Mouse (Mus musculus) thymus, postnatal 10 days (tissue): Measurements from ENCODE around the gene Ccdc97.
"Not testable (repeated sequence)": the region's sequence is repeated elsewhere in the genome, so short reads cannot be mapped to it uniquely, and the experiment has no call there.

Experiments
- DNase-seq, 2 experiments: peaks; one replicate each; pipeline ENCODE4 v3.0.0; 2021; ENCODE audit warnings: low spot score in 2 of 2

Ccdc97 gene

DNA sequence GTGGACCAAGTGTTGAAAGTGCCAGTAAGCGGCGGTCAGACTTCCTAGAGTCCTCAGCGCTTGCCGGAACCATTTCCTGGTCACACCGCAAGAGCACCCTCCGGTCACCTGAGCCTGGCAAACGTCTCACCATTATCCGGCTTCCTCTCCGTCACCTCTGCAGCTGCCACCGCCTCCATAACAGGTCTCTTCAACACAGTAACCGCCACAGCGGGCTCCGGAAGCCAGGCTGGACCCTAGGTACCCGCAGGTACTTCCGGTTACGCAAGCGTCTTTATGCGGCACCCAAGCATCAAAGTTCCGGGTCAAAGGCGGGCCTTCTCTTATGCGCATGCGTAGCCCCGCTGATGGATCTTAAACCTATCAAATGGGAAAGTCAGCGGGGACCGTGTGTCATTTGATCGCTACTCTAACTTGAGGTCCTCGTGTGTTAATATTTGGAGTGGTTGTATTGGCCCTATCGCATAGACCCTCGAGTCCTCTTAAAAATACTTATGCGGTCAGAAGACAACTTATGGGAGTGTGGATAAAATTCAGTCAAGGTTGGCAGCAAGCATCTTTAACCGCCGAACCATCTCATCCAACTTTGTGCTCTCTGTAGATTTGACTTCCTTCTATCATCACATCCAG lies at the start of gene Ccdc97:
Gene Ccdc97, minus strand, starts transcription at position 301 of the 630 bp plus-strand sequence.
- DNase-seq: peak; percentile 86 to 88

GRCm38 (mm10) chr7:25768229-25768628 lies 49.3 kb upstream of the Ccdc97 start:
- DNase-seq: no peak

DNA sequence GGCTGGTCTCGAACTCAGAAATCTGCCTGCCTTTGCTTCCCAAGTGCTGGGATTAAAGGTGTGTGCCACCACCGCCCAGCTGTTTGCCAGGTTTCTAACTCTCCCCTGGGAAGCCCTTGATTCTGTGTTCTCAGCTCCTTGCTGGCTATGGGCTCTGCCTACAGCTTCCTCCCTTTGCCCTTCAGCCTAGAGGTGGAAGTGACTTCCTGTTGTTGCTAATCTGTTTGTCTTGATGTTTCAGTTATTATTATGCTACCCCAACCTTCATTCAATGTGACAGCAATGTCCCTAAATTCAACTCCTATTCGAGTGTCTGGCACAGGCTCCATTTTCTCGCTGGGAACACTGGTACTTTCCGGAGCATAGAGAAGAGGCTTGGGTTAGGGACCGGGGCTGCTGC lies 47.2 kb upstream of the Ccdc97 start:
- no peak for DNase-seq

- no peak for DNase-seq
Measured at GRCm38 (mm10) chr7:25764221-25764620, 45.3 kb upstream of the Ccdc97 start.

DNA sequence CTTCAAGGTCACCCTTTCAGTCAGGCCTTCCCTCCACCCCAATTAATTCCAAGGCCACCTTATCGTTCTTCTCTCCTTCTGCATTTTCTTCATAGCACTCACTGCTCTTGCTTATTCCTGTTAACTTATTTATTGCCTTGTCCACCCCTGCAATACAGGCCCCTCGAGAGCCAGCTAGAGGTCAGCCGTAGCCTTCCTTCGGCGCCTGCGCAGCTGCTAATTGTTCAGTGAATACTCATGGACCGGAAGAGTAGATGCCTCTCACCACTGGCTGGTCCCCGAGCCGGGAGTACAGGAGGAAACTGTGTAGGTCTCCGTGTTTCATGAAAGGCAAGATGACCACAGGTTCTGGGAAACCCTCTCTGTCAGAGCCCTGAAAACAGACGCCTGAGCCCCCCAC lies 44.8 kb upstream of the Ccdc97 start:
- DNase-seq: no peak

DNA sequence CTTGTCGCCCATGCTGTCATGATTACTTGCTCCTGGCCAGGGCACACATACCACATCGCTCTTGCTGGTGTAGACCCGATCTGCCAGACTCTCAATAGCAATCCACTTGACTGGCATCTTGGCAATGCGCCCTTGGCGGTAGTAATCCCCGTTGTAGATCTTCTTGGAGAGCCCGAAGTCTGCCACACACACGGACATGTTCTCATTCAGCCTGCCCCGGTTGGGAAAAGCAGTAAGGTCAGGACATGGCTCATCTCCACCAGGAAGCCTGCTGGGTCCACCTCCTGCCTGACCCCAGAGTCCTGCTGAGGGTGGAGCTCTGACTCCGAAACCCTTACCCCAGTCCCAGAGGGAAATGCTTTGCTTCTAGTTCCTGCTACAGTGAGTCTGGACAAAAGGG lies 42.5 kb upstream of the Ccdc97 start:
- DNase-seq: no peak

GRCm38 (mm10) chr7:25756011-25756410 lies 37.1 kb upstream of the Ccdc97 start:
- peak; percentile 79 to 88 for DNase-seq

GRCm38 (mm10) chr7:25755468-25755833 lies 36.6 kb upstream of the Ccdc97 start:
- peak; percentile 57 to 61 for DNase-seq

GRCm38 (mm10) chr7:25754738-25755467 lies 36.0 kb upstream of the Ccdc97 start, which contains the start of gene Hnrnpul1:
Gene Hnrnpul1, minus strand, starts transcription at chr7:25754757.
- peak; percentile 98 for DNase-seq

DNA sequence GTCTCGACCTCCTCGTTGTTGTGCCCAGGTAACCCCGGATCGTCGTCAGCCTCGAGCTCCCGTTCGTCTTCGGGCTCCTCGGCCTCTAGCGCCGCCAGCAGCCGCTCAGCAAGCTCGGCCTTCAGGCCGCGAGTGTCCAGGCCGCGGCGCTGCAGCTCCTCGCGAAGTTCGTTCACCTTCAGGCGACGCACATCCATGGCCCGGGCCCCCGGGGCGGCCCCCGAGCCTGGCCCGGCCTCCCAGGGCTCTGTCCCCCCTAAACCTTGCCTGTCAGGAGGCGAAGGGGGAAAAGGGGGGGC lies 35.5 kb upstream of the Ccdc97 start:
- no peak for DNase-seq

GRCm38 (mm10) chr7:25753643-25754438 lies 35.0 kb upstream of the Ccdc97 start:
- peak in 1 of 2 experiments; percentile 42 for DNase-seq

GRCm38 (mm10) chr7:25753076-25753475 lies 34.2 kb upstream of the Ccdc97 start:
- no peak for DNase-seq

GRCm38 (mm10) chr7:25746844-25747243 lies 28.0 kb upstream of the Ccdc97 start:
- DNase-seq: no peak

DNA sequence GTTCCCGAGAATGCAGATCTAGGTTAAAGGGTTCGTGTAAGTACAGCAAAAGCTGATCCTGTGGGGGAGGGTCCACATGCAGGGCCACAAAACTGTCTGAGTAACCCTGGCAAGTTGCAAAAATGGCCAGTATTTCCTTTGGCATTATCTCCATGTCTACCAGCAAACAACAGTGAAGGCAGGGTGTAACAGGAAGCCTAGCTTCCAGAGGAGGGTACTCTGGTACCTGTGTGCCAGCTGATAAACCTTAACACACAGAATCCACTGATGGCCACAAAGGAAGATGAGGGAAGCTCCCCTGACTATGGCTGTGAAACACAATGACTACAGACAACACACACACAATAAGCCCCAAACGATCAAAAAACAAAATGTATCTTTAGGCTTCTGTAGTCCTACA lies 19.4 kb upstream of the Ccdc97 start:
- no peak for DNase-seq

DNA sequence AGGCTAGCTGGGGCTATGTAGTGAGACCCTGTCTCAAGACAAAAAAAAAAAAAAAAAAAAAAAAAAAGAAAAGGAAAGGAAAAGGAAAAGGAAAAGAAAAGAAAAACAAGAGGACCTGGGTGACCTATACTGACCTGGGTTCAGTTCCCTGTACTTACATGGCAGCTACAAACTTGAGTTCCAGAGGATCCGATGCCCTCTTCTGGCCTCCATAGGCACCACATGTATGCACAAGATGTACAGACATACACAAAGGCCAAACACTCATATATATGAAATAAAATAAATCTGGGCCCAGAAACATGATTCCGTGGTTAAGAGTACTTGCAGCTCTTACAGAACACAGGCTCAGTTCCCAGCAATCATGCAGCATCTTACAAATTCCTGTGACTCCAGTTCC lies 18.0 kb upstream of the Ccdc97 start:
- no peak for DNase-seq

GRCm38 (mm10) chr7:25734991-25735390 lies 16.1 kb upstream of the Ccdc97 start:
- no peak for DNase-seq

- DNase-seq: no peak
Measured at GRCm38 (mm10) chr7:25731294-25732055, 12.6 kb upstream of the Ccdc97 start.

- no peak for DNase-seq
Measured at GRCm38 (mm10) chr7:25729862-25730261, 11.0 kb upstream of the Ccdc97 start.

GRCm38 (mm10) chr7:25729396-25729795 lies 10.5 kb upstream of the Ccdc97 start:
- DNase-seq: no peak

DNA sequence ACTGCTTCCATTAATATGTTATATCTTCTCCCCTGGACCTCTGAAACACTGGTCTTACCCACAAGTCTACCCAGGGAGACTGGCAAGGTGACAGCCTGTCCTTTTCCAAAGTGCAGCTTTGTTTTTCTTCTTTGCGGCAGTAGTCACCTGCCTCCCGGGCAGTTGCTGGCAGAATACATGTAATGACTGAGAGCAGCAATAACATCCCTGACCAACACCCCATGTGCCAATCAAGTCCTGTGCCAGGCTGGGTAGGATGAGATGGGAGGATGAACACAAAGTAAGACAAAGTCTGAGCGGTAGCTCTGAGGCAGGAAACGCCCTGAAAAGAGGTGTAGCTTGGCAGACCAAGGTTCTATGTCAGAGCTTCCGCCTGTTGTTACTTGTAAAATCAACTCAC lies 8.9 kb upstream of the Ccdc97 start:
- no peak for DNase-seq

- no peak for DNase-seq
Measured at GRCm38 (mm10) chr7:25725886-25726285, 7.0 kb upstream of the Ccdc97 start.

DNA sequence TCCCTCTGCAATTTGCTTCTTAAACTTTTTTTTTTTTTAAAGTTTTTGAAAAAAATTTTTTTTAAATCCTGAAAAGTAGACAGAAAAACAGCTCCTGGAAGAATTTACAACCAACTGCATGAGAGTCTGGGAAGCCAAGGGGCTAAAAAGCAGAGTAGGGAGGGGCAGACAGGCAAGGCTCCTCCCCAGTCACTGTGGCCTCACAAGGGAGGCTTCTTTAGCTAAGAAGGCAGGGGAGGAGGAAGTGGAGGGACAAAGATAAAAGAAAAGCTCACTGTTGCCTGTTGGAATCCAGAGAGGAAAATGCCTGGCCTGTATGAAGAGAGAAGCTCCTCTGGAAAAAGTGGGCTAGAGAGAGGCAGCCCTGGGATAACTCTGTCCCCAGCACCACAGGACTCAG lies 2.9 kb upstream of the Ccdc97 start:
- not testable (repeated sequence) for DNase-seq
